Mouse (Mus musculus) retina, embryonic 14.5 days (tissue): ENCODE results near the gene Pla2g12a.

Source experiments
- DNase-seq: peaks from one replicate; pipeline ENCODE4 v3.0.0-alpha.2; 2015; ENCODE audit warnings: low spot score

The Pla2g12a gene

GRCm38 (mm10) chr3:129898886-129899285, 20.5 kb downstream of the Pla2g12a start:
- peak; percentile 20 for DNase-seq

- DNase-seq = peak; percentile 78
Measured at GRCm38 (mm10) chr3:129901271-129901809, 22.9 kb downstream of the Pla2g12a start, which contains the start of gene Casp6. Casp6 (plus strand) TSS chr3:129901425.

- DNase-seq = no peak
Measured at GRCm38 (mm10) chr3:129903369-129903768, 25.0 kb downstream of the Pla2g12a start.

- DNase-seq = no peak
Measured at GRCm38 (mm10) chr3:129903866-129904265, 25.5 kb downstream of the Pla2g12a start.

- no peak for DNase-seq
Measured at GRCm38 (mm10) chr3:129904381-129905132, 26.2 kb downstream of the Pla2g12a start.

GRCm38 (mm10) chr3:129912025-129912424, 33.6 kb downstream of the Pla2g12a start:
- no peak for DNase-seq

- DNase-seq = no peak
Measured at GRCm38 (mm10) chr3:129913241-129913640, 34.8 kb downstream of the Pla2g12a start.

GRCm38 (mm10) chr3:129917424-129917823, 39.0 kb downstream of the Pla2g12a start:
- no peak for DNase-seq

GRCm38 (mm10) chr3:129918434-129918833, 40.0 kb downstream of the Pla2g12a start:
- peak; percentile 80 for DNase-seq

- DNase-seq = no peak
Measured at GRCm38 (mm10) chr3:129923581-129923980, 45.2 kb downstream of the Pla2g12a start.

- DNase-seq = no peak
Measured at GRCm38 (mm10) chr3:129925861-129926260, 47.5 kb downstream of the Pla2g12a start.

- no peak for DNase-seq
Measured at GRCm38 (mm10) chr3:129930213-129930778, 51.9 kb downstream of the Pla2g12a start.

- peak; percentile 43 for DNase-seq
Measured at GRCm38 (mm10) chr3:129932443-129932842, 54.0 kb downstream of the Pla2g12a start.

GRCm38 (mm10) chr3:129936561-129936960, 58.2 kb downstream of the Pla2g12a start:
- DNase-seq = no peak

- DNase-seq = no peak
Measured at GRCm38 (mm10) chr3:129937848-129938247, 59.4 kb downstream of the Pla2g12a start.

- peak; percentile 55 for DNase-seq
Measured at GRCm38 (mm10) chr3:129939058-129939457, 60.7 kb downstream of the Pla2g12a start.

GRCm38 (mm10) chr3:129940780-129941179, 62.4 kb downstream of the Pla2g12a start:
- DNase-seq = no peak

GRCm38 (mm10) chr3:129941291-129941690, 62.9 kb downstream of the Pla2g12a start:
- no peak for DNase-seq

- DNase-seq = no peak
Measured at GRCm38 (mm10) chr3:129943813-129944212, 65.4 kb downstream of the Pla2g12a start.
